Mouse (Mus musculus) limb, embryonic 13.5 days (tissue): ENCODE data around the gene Krt14. TPM values are rescaled to one million over a fixed set of nuclear protein-coding genes. Genes with fewer than 3 reads are reported as not detected.
"Not testable (repeated sequence)": the region's sequence is repeated elsewhere in the genome, so short reads cannot be mapped to it uniquely, and the experiment has no call there.

Source experiments
- ATAC-seq: fragments of 200-750 bp; cut with Nextera tagmentation; 2 replicates; pipeline ENCODE4 v1.8.0; 2017; ENCODE audit warnings: low read depth, moderate number of reproducible peaks, moderate TSS enrichment; ENCODE audit not compliant: low FRiP score
- H3K27ac ChIP-seq: fragments of 300-500 bp; sonication (generic); 2 replicates; pipeline ENCODE4 v1.5.1; 2015; ENCODE audit warnings: inconsistent platforms, mild to moderate bottlenecking, moderate library complexity
- H3K27me3 ChIP-seq: fragments of 300-500 bp; sonication (generic); 2 replicates; pipeline ENCODE4 v1.6.1; 2015; ENCODE audit warnings: mild to moderate bottlenecking, inconsistent platforms
- H3K36me3 ChIP-seq: fragments of 300-500 bp; sonication (generic); 2 replicates; pipeline ENCODE4 v1.6.1; 2015; ENCODE audit warnings: inconsistent platforms, mild to moderate bottlenecking, moderate library complexity
- H3K4me1 ChIP-seq: fragments of 300-500 bp; sonication (generic); 2 replicates; pipeline ENCODE4 v1.6.1; 2015; ENCODE audit warnings: inconsistent platforms
- H3K4me2 ChIP-seq: fragments of 300-500 bp; sonication (generic); replicated peaks from 2 replicates; pipeline ENCODE4 v1.6.1; 2015; ENCODE audit warnings: inconsistent platforms, mild to moderate bottlenecking, moderate library complexity
- H3K4me3 ChIP-seq: fragments of 300-500 bp; sonication (generic); 2 replicates; pipeline ENCODE4 v1.5.1; 2015; ENCODE audit warnings: moderate library complexity, mild to moderate bottlenecking, inconsistent platforms
- H3K9ac ChIP-seq: fragments of 300-500 bp; sonication (generic); 2 replicates; pipeline ENCODE4 v1.6.1; 2015; ENCODE audit warnings: mild to moderate bottlenecking, inconsistent platforms
- H3K9me3 ChIP-seq: fragments of 300-500 bp; sonication (generic); 2 replicates; pipeline ENCODE4 v1.6.1; 2016; ENCODE audit warnings: inconsistent platforms
- WGBS: fragments of 180-500 bp; shearing (Covaris S2); methylation state at CpG from one replicate; pipeline ENCODE4 v1.1.7; 2015; 5-methylcytosine and 5-hydroxymethylcytosine counted together
- polyA plus RNA-seq: library from polyadenylated mRNA; unstranded; fragments of >200 nt; fragmentation: Nextera tagmentation; extraction: Ambion mirVana; gene quantifications from 2 replicates; pipeline ENCODE4 v1.2.1, GENCODE M21; 2015

Krt14 gene
- polyA plus RNA-seq, result 275 and 306 TPM in 2 replicates

GRCm38 (mm10) chr11:100207498-100207897 lies at the start of gene Krt14:
TSS of gene Krt14 (minus strand) at chr11:100207548.
- Histone ChIP-seq H3K9me3 (no peaks in the 10 kb centered on the region), H3K27me3 (no peaks in the 10 kb centered on the region), H3K4me1 (no peaks in the 10 kb centered on the region), H3K4me2 (peak within 1 kb of the TSS; percentile 7; the same call in 1 of the 2 replicates), H3K27ac (peak within 1 kb of the TSS; percentile 22; the same call in 1 of the 2 replicates), H3K9ac (no peak within 1 kb of the TSS), H3K36me3 (no peaks in the 10 kb centered on the region), H3K4me3 (peak within 1 kb of the TSS; percentile 27)
- 76% methylated on average over 8 of the region's 8 CpGs for WGBS
- no peak for ATAC-seq

- ATAC-seq, result no peak
- Histone ChIP-seq H3K4me1 (0 out of 2 replicates have a peak, but pooled peaks cover under 1% of the 10 kb centered on the region), H3K9ac (no peak overlapping the region), H3K4me3 (no peak overlapping the region), H3K27ac (no peak overlapping the region), H3K9me3 (no peaks in the 10 kb centered on the region), H3K36me3 (no peaks in the 10 kb centered on the region), H3K4me2 (no peak overlapping the region), H3K27me3 (no peaks in the 10 kb centered on the region)
- WGBS, result 94% methylated on average over 6 of the region's 6 CpGs
These were observed 48.2 kb upstream of the Krt14 start for GRCm38 (mm10) chr11:100255514-100255913.

- H3K4me3 ChIP-seq, result no peak overlapping the region
- H3K4me1 ChIP-seq, result no peaks in the 10 kb centered on the region
- H3K27ac ChIP-seq, result no peak overlapping the region
- H3K36me3 ChIP-seq, result no peaks in the 10 kb centered on the region
- no peak overlapping the region for H3K9ac ChIP-seq
- H3K27me3 ChIP-seq, result no peaks in the 10 kb centered on the region
- H3K4me2 ChIP-seq, result no peak overlapping the region
- WGBS, result 58% methylated on average over 5 of the region's 5 CpGs
- no peak for ATAC-seq
- H3K9me3 ChIP-seq, result no peaks in the 10 kb centered on the region
These were observed 47.2 kb upstream of the Krt14 start for GRCm38 (mm10) chr11:100254360-100255090.

- H3K9me3 ChIP-seq, result no peaks in the 10 kb centered on the region
- no peaks in the 10 kb centered on the region for H3K4me1 ChIP-seq
- H3K9ac ChIP-seq, result no peak within 1 kb of the TSS
- ATAC-seq, result no peak
- H3K27me3 ChIP-seq, result no peaks in the 10 kb centered on the region
- H3K4me2 ChIP-seq, result no peak within 1 kb of the TSS
- no peak within 1 kb of the TSS for H3K4me3 ChIP-seq
- 82% methylated on average over 7 of the region's 7 CpGs for WGBS
- H3K27ac ChIP-seq, result no peak within 1 kb of the TSS
- no peaks in the 10 kb centered on the region for H3K36me3 ChIP-seq
These were observed 41.6 kb upstream of the Krt14 start, which contains the start of gene Krt16 for GRCm38 (mm10) chr11:100248852-100249465. TSS of gene Krt16 (minus strand) at chr11:100248902.

- not testable (repeated sequence) for H3K36me3 ChIP-seq, ATAC-seq, H3K4me1 ChIP-seq, H3K4me2 ChIP-seq, H3K4me3 ChIP-seq, H3K9ac ChIP-seq, H3K27me3 ChIP-seq, H3K9me3 ChIP-seq, H3K27ac ChIP-seq
- WGBS, result 74% methylated on average over 7 of the region's 7 CpGs
These were observed 39.1 kb upstream of the Krt14 start for GRCm38 (mm10) chr11:100246471-100246870.

- H3K4me2 ChIP-seq, H3K9ac ChIP-seq, ATAC-seq, H3K27ac ChIP-seq, H3K36me3 ChIP-seq, H3K9me3 ChIP-seq, H3K4me1 ChIP-seq, H3K4me3 ChIP-seq, H3K27me3 ChIP-seq: not testable (repeated sequence)
- 84% methylated on average over 4 of the region's 4 CpGs for WGBS
These were observed 32.9 kb upstream of the Krt14 start for GRCm38 (mm10) chr11:100240272-100240671.

- ATAC-seq, result no peak
- 79% methylated on average over 8 of the region's 8 CpGs for whole genome bisulfite sequencing
- Histone ChIP-seq H3K4me3 (no peak overlapping the region), H3K36me3 (no peaks in the 10 kb centered on the region), H3K27ac (no peak overlapping the region), H3K9ac (no peak overlapping the region), H3K9me3 (0 out of 2 replicates have a peak, but pooled peaks cover 8% of the 10 kb centered on the region), H3K27me3 (no peaks in the 10 kb centered on the region), H3K4me2 (no peak overlapping the region), H3K4me1 (no peaks in the 10 kb centered on the region)
These were observed 14.4 kb upstream of the Krt14 start for GRCm38 (mm10) chr11:100221741-100222140.

GRCm38 (mm10) chr11:100219304-100219703 lies 12.0 kb upstream of the Krt14 start:
- Histone ChIP-seq H3K4me1 (no peaks in the 10 kb centered on the region), H3K36me3 (no peaks in the 10 kb centered on the region), H3K27me3 (no peaks in the 10 kb centered on the region), H3K9ac (no peak overlapping the region), H3K4me2 (no peak overlapping the region), H3K4me3 (no peak overlapping the region), H3K27ac (no peak overlapping the region), H3K9me3 (no peaks in the 10 kb centered on the region)
- ATAC-seq, result no peak
- 84% methylated on average over 4 of the region's 4 CpGs for WGBS

- no peak for ATAC-seq
- no peak overlapping the region for H3K27ac ChIP-seq
- no peaks in the 10 kb centered on the region for H3K27me3 ChIP-seq
- 52% methylated on average over 6 of the region's 6 CpGs for WGBS
- H3K9ac ChIP-seq, result no peak overlapping the region
- no peak overlapping the region for H3K4me3 ChIP-seq
- H3K4me2 ChIP-seq, result 0 out of 2 replicates have a peak overlapping the region, but pooled peaks have one; percentile 9
- H3K9me3 ChIP-seq, result no peaks in the 10 kb centered on the region
- no peaks in the 10 kb centered on the region for H3K4me1 ChIP-seq
- no peaks in the 10 kb centered on the region for H3K36me3 ChIP-seq
These were observed 1.2 kb upstream of the Krt14 start for GRCm38 (mm10) chr11:100208542-100208941.

- 16% methylated on average over 6 of the region's 6 CpGs for WGBS
These were observed 3.9 kb downstream of the Krt14 start for GRCm38 (mm10) chr11:100203448-100203847.

GRCm38 (mm10) chr11:100202906-100203305 lies 4.4 kb downstream of the Krt14 start:
- H3K4me1 ChIP-seq, result no peaks in the 10 kb centered on the region
- no peaks in the 10 kb centered on the region for H3K9me3 ChIP-seq
- no peaks in the 10 kb centered on the region for H3K36me3 ChIP-seq
- no peak overlapping the region for H3K9ac ChIP-seq
- H3K4me3 ChIP-seq, result no peak overlapping the region
- no peaks in the 10 kb centered on the region for H3K27me3 ChIP-seq
- H3K27ac ChIP-seq, result no peak overlapping the region
- WGBS, result 82% methylated on average over 4 of the region's 4 CpGs
- no peak for ATAC-seq
- no peak overlapping the region for H3K4me2 ChIP-seq

More at GRCm38 (mm10) chr11:100203448-100203847, 3.9 kb downstream of the Krt14 start:
- Histone ChIP-seq H3K27ac (no peak overlapping the region), H3K9ac (no peak overlapping the region), H3K9me3 (no peaks in the 10 kb centered on the region), H3K4me3 (no peak overlapping the region), H3K4me2 (no peak overlapping the region), H3K36me3 (no peaks in the 10 kb centered on the region), H3K4me1 (no peaks in the 10 kb centered on the region), H3K27me3 (no peaks in the 10 kb centered on the region)
- 0 out of 2 replicates have a peak, but pooled peaks have one; percentile 40 for ATAC-seq

GRCm38 (mm10) chr11:100200104-100200820 lies 7.1 kb downstream of the Krt14 start:
- Histone ChIP-seq H3K9me3 (no peaks in the 10 kb centered on the region), H3K9ac (no peak overlapping the region), H3K36me3 (no peaks in the 10 kb centered on the region), H3K4me1 (no peaks in the 10 kb centered on the region), H3K4me3 (no peak overlapping the region), H3K27me3 (no peaks in the 10 kb centered on the region), H3K27ac (no peak overlapping the region), H3K4me2 (no peak overlapping the region)
- ATAC-seq, result no peak
- WGBS, result 44% methylated on average over 8 of the region's 8 CpGs
